Mouse (Mus musculus): ENCODE results near the gene Slc5a1. TPM values are rescaled to one million over a fixed set of nuclear protein-coding genes. Genes with fewer than 3 reads are reported as not detected.

Slc5a1 gene
- polyA plus RNA-seq, 1 experiment: 0.47 TPM

GRCm38 (mm10) chr5:33200071-33200470 lies 96.1 kb downstream of the Slc5a1 start:
- Histone ChIP-seq H3K4me1 (replicated peaks; ENCODE audit: control insufficient read depth, insufficient read depth, low read length) (no peaks in the 10 kb centered on the region), H3K27ac (ENCODE audit: control insufficient read depth, insufficient read depth, low read length) (no peak overlapping the region), H3K27me3 (ENCODE audit: control insufficient read depth, insufficient read depth, low read length) (no peaks in the 10 kb centered on the region), H3K4me3 (ENCODE audit: control insufficient read depth, insufficient read depth, low read length) (no peak overlapping the region), H3K36me3 (ENCODE audit: control insufficient read depth, insufficient read depth, low read length) (no peaks in the 10 kb centered on the region)
- no peak for TF ChIP-seq CTCF (IDR thresholded peaks at IDR 0.05; ENCODE audit: borderline replicate concordance, control insufficient read depth, extremely low read depth, insufficient read depth, low read length, poor library complexity)
- no peak for TF ChIP-seq POLR2A (IDR thresholded peaks at IDR 0.05; ENCODE audit: control insufficient read depth, extremely low read depth, insufficient read depth, low read length, poor library complexity)
- WGBS: 65% methylated on average over 1 of the region's 1 CpGs
- DNase-seq: no peak

- Histone ChIP-seq H3K36me3 (ENCODE audit: control insufficient read depth, insufficient read depth, low read length) (no peaks in the 10 kb centered on the region), H3K4me1 (replicated peaks; ENCODE audit: control insufficient read depth, insufficient read depth, low read length) (no peaks in the 10 kb centered on the region), H3K27ac (ENCODE audit: control insufficient read depth, insufficient read depth, low read length) (no peak overlapping the region), H3K4me3 (ENCODE audit: control insufficient read depth, insufficient read depth, low read length) (no peak overlapping the region), H3K27me3 (ENCODE audit: control insufficient read depth, insufficient read depth, low read length) (no peaks in the 10 kb centered on the region)
- no peak for TF ChIP-seq POLR2A (IDR thresholded peaks at IDR 0.05; ENCODE audit: control insufficient read depth, extremely low read depth, insufficient read depth, low read length, poor library complexity)
- no peak for TF ChIP-seq CTCF (IDR thresholded peaks at IDR 0.05; ENCODE audit: borderline replicate concordance, control insufficient read depth, extremely low read depth, insufficient read depth, low read length, poor library complexity)
- DNase-seq: no peak
- 67% methylated on average over 13 of the region's 13 CpGs for WGBS
These were observed 97.7 kb downstream of the Slc5a1 start for GRCm38 (mm10) chr5:33201697-33202096.

- H3K36me3 ChIP-seq (ENCODE audit: control insufficient read depth, insufficient read depth, low read length): no peaks in the 10 kb centered on the region
- WGBS: 87% methylated on average over 13 of the region's 13 CpGs
- TF ChIP-seq POLR2A (IDR thresholded peaks at IDR 0.05; ENCODE audit: control insufficient read depth, extremely low read depth, insufficient read depth, low read length, poor library complexity): no peak
- no peak for TF ChIP-seq CTCF (IDR thresholded peaks at IDR 0.05; ENCODE audit: borderline replicate concordance, control insufficient read depth, extremely low read depth, insufficient read depth, low read length, poor library complexity)
- H3K4me3 ChIP-seq (ENCODE audit: control insufficient read depth, insufficient read depth, low read length): no peak overlapping the region
- H3K27ac ChIP-seq (ENCODE audit: control insufficient read depth, insufficient read depth, low read length): no peak overlapping the region
- DNase-seq: no peak
- H3K4me1 ChIP-seq (replicated peaks; ENCODE audit: control insufficient read depth, insufficient read depth, low read length): no peaks in the 10 kb centered on the region
- H3K27me3 ChIP-seq (ENCODE audit: control insufficient read depth, insufficient read depth, low read length): no peaks in the 10 kb centered on the region
These were observed 98.6 kb downstream of the Slc5a1 start for GRCm38 (mm10) chr5:33202516-33203170.

- Histone ChIP-seq H3K36me3 (ENCODE audit: control insufficient read depth, insufficient read depth, low read length) (no peaks in the 10 kb centered on the region), H3K27me3 (ENCODE audit: control insufficient read depth, insufficient read depth, low read length) (no peaks in the 10 kb centered on the region), H3K4me3 (ENCODE audit: control insufficient read depth, insufficient read depth, low read length) (no peak overlapping the region), H3K27ac (ENCODE audit: control insufficient read depth, insufficient read depth, low read length) (no peak overlapping the region), H3K4me1 (replicated peaks; ENCODE audit: control insufficient read depth, insufficient read depth, low read length) (no peaks in the 10 kb centered on the region)
- WGBS: 82% methylated on average over 6 of the region's 6 CpGs
- no peak for DNase-seq
- no peak for TF ChIP-seq CTCF (IDR thresholded peaks at IDR 0.05; ENCODE audit: borderline replicate concordance, control insufficient read depth, extremely low read depth, insufficient read depth, low read length, poor library complexity)
- no peak for TF ChIP-seq POLR2A (IDR thresholded peaks at IDR 0.05; ENCODE audit: control insufficient read depth, extremely low read depth, insufficient read depth, low read length, poor library complexity)
These were observed 99.1 kb downstream of the Slc5a1 start for GRCm38 (mm10) chr5:33203171-33203565.

- peak; percentile 77 for DNase-seq
- Histone ChIP-seq H3K27me3 (ENCODE audit: control insufficient read depth, insufficient read depth, low read length) (no peaks in the 10 kb centered on the region), H3K27ac (ENCODE audit: control insufficient read depth, insufficient read depth, low read length) (no peak overlapping the region), H3K4me1 (replicated peaks; ENCODE audit: control insufficient read depth, insufficient read depth, low read length) (no peaks in the 10 kb centered on the region), H3K36me3 (ENCODE audit: control insufficient read depth, insufficient read depth, low read length) (no peaks in the 10 kb centered on the region), H3K4me3 (ENCODE audit: control insufficient read depth, insufficient read depth, low read length) (no peak overlapping the region)
- no peak for TF ChIP-seq POLR2A (IDR thresholded peaks at IDR 0.05; ENCODE audit: control insufficient read depth, extremely low read depth, insufficient read depth, low read length, poor library complexity)
- TF ChIP-seq CTCF (IDR thresholded peaks at IDR 0.05; ENCODE audit: borderline replicate concordance, control insufficient read depth, extremely low read depth, insufficient read depth, low read length, poor library complexity): no peak
- WGBS: 7% methylated on average over 9 of the region's 9 CpGs
These were observed 99.7 kb downstream of the Slc5a1 start for GRCm38 (mm10) chr5:33203691-33204242.

- Histone ChIP-seq H3K36me3 (ENCODE audit: control insufficient read depth, insufficient read depth, low read length) (no peaks in the 10 kb centered on the region), H3K27me3 (ENCODE audit: control insufficient read depth, insufficient read depth, low read length) (no peaks in the 10 kb centered on the region), H3K4me3 (ENCODE audit: control insufficient read depth, insufficient read depth, low read length) (no peak overlapping the region), H3K4me1 (replicated peaks; ENCODE audit: control insufficient read depth, insufficient read depth, low read length) (no peaks in the 10 kb centered on the region), H3K27ac (ENCODE audit: control insufficient read depth, insufficient read depth, low read length) (no peak overlapping the region)
- 80% methylated on average over 7 of the region's 7 CpGs for WGBS
- no peak for DNase-seq
- TF ChIP-seq CTCF (IDR thresholded peaks at IDR 0.05; ENCODE audit: borderline replicate concordance, control insufficient read depth, extremely low read depth, insufficient read depth, low read length, poor library complexity) (no peak), POLR2A (IDR thresholded peaks at IDR 0.05; ENCODE audit: control insufficient read depth, extremely low read depth, insufficient read depth, low read length, poor library complexity) (no peak)
These were observed 100.3 kb downstream of the Slc5a1 start for GRCm38 (mm10) chr5:33204284-33204683.

Data from thymus, adult 2 months (tissue).